Mouse (Mus musculus) lung, embryonic 14.5 days (tissue): ENCODE measurements at regions not wholly inside any gene's neighbourhood (a gene's known extent, or its start where the extent isn't known, plus 50 kb on each side); places are given as distances from the start of the nearest gene placed in this dataset.

Experiments used
- ATAC-seq: fragments of 200-750 bp; cut with Nextera tagmentation; 2 replicates; pipeline ENCODE4 v1.8.0; 2017; ENCODE audit warnings: mild to moderate bottlenecking, moderate TSS enrichment, moderate library complexity; ENCODE audit not compliant: insufficient read depth
- DNase-seq: peaks from one replicate; pipeline ENCODE4 v3.0.0-alpha.2; 2015
- H3K27ac ChIP-seq: fragments of 300-500 bp; sonication (generic); 2 replicates; pipeline ENCODE4 v1.5.1; 2014; ENCODE audit warnings: low read depth, mild to moderate bottlenecking, moderate library complexity
- H3K27me3 ChIP-seq: fragments of 300-500 bp; sonication (generic); 2 replicates; pipeline ENCODE4 v1.6.1; 2014; ENCODE audit warnings: low read length, control low read depth; ENCODE audit not compliant: insufficient read depth
- H3K36me3 ChIP-seq: fragments of 300-500 bp; sonication (generic); 2 replicates; pipeline ENCODE4 v1.6.1; 2014; ENCODE audit warnings: control low read depth; ENCODE audit not compliant: insufficient read depth
- H3K4me1 ChIP-seq: fragments of 300-500 bp; sonication (generic); 2 replicates; pipeline ENCODE4 v1.6.1; 2014; ENCODE audit warnings: antibody characterized with exemption, control low read depth; ENCODE audit not compliant: insufficient read depth
- H3K4me2 ChIP-seq: fragments of 300-500 bp; sonication (generic); 2 replicates; pipeline ENCODE4 v1.6.1; 2014; ENCODE audit warnings: mild to moderate bottlenecking
- H3K4me3 ChIP-seq: fragments of 300-500 bp; sonication (generic); 2 replicates; pipeline ENCODE4 v1.5.1; 2014; ENCODE audit warnings: low read depth, low read length
- H3K9ac ChIP-seq: fragments of 300-500 bp; sonication (generic); 2 replicates; pipeline ENCODE4 v1.6.1; 2014
- H3K9me3 ChIP-seq: fragments of 300-500 bp; sonication (generic); 2 replicates; pipeline ENCODE4 v1.6.1; 2016; ENCODE audit warnings: low read depth, low read length, control low read depth
- CTCF ChIP-seq: IDR thresholded peaks from 2 replicates; pipeline ENCODE4 v1.5.1; 2016; ENCODE audit warnings: antibody characterized with exemption, low read depth
- WGBS: fragments of 180-500 bp; shearing (Covaris S2); extraction: QIAGEN DNeasy Blood & Tissue Kit; methylation state at CpG from one replicate; pipeline ENCODE4 v1.1.7; 2014; 5-methylcytosine and 5-hydroxymethylcytosine counted together

DNA sequence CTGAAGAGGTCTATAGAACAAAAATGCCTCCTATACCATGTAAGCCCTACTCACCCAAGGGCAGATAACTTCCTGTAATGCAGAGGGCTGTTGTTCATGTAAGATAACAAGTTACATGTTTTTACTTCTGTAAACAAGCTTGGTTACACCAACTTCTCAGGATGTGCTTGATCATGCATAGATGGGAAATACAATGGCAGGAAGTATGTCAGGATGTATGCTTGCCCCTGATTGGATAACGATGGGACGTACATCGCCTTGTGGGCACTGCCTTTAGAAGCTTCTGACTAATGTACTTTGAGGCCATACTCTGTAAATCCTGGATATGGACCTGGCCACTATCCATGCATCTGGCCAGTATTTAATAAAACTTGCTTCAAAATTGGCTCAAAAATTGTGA lies 69.2 kb upstream of the Pde3b start:
- ATAC-seq (no peak), DNase-seq (no peak)
- H3K9ac ChIP-seq, result no peak overlapping the region
- TF ChIP-seq CTCF, result no peak
- H3K36me3 ChIP-seq, result no peaks in the 10 kb centered on the region
- H3K27ac ChIP-seq, result no peak overlapping the region
- no peak overlapping the region for H3K4me3 ChIP-seq
- no peaks in the 10 kb centered on the region for H3K27me3 ChIP-seq
- no peaks in the 10 kb centered on the region for H3K4me1 ChIP-seq
- WGBS, result 88% methylated on average over 3 of the region's 3 CpGs
- no peak overlapping the region for H3K4me2 ChIP-seq
- no peaks in the 10 kb centered on the region for H3K9me3 ChIP-seq

DNA sequence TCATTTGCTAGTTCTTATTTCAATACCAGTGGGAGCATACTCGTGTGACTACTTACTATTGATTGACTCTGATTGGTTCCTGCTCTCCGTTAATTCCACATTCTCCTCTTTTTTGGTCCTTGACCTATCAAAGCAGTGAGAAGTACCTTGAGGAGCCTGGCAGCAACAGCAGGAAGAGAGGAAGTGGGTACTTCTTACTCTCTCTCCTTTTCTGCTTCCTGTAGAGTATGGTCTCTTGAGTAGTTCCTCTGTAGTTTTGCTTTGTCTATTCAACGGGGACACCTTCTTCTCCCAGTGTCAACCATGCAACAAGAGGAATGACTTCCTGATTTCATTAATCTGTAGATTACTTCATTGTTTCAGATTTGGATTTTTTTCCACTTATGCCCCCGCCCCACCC lies 68.1 kb upstream of the Pde3b start:
- H3K27me3 ChIP-seq, result no peaks in the 10 kb centered on the region
- H3K27ac ChIP-seq, result no peak overlapping the region
- H3K4me2 ChIP-seq, result no peak overlapping the region
- ATAC-seq, result no peak
- 71% methylated on average over 4 of the region's 4 CpGs for WGBS
- no peak overlapping the region for H3K4me3 ChIP-seq
- no peak overlapping the region for H3K9ac ChIP-seq
- DNase-seq, result no peak
- no peaks in the 10 kb centered on the region for H3K4me1 ChIP-seq
- TF ChIP-seq CTCF, result no peak
- no peaks in the 10 kb centered on the region for H3K36me3 ChIP-seq
- H3K9me3 ChIP-seq, result no peaks in the 10 kb centered on the region

DNA sequence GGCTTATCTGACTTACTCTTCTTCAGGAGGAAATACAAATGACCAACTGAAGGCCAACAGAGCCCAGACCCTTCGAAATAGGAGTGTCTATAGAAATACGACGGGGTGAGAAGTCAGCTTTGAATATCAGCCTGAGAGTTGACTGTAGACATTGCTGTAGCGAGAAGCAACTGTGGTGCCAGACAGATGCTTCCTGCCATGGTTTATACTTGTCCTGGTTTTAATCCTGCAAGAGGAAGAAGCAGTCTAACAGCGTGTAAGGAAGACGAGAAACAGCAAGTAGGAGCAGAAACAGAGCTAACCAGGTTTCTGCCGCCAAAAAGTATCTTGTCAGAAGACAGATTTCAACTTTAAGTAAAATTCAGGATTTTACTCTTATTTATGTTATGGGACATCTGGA lies 64.1 kb upstream of the Pde3b start:
- 55% methylated on average over 7 of the region's 7 CpGs for WGBS
- no peak overlapping the region for H3K4me3 ChIP-seq

DNA sequence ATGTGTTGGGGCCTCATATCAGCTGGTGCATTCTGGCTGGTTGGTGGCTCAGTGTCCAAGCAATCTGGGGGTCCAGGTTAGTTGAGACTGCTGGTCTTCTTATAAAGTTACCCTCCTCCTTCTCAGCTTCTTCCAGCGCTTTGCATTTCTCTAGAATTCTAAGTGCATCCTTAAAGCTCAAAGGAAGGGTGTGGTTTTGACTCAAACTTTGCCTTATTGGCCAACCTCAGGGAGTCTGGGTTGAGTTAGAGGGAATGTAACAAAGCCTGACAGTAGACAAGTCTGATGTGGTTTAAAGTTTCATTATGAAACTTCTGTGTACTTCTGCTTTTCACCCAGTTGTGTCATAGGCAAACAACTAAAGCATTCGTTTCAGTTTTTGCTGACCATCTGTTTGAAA lies 58.7 kb upstream of the Pde3b start:
- ATAC-seq (no peak), DNase-seq (peak; percentile 3)
- no peaks in the 10 kb centered on the region for H3K4me1 ChIP-seq
- H3K27me3 ChIP-seq, result no peaks in the 10 kb centered on the region
- H3K9ac ChIP-seq, result no peak overlapping the region
- H3K4me2 ChIP-seq, result no peak overlapping the region
- no peak overlapping the region for H3K4me3 ChIP-seq
- TF ChIP-seq CTCF, result no peak
- 65% methylated on average over 2 of the region's 2 CpGs for WGBS
- H3K36me3 ChIP-seq, result no peaks in the 10 kb centered on the region
- H3K27ac ChIP-seq, result no peak overlapping the region
- H3K9me3 ChIP-seq, result no peaks in the 10 kb centered on the region

More for the DNA sequence above, 64.1 kb upstream of the Pde3b start:
- H3K27ac ChIP-seq, result no peak overlapping the region
- no peaks in the 10 kb centered on the region for H3K4me1 ChIP-seq
- H3K36me3 ChIP-seq, result no peaks in the 10 kb centered on the region
- no peak for ATAC-seq
- no peak overlapping the region for H3K4me2 ChIP-seq
- H3K27me3 ChIP-seq, result no peaks in the 10 kb centered on the region
- TF ChIP-seq CTCF, result no peak
- DNase-seq, result peak; percentile 24
- no peaks in the 10 kb centered on the region for H3K9me3 ChIP-seq
- no peak overlapping the region for H3K9ac ChIP-seq

DNA sequence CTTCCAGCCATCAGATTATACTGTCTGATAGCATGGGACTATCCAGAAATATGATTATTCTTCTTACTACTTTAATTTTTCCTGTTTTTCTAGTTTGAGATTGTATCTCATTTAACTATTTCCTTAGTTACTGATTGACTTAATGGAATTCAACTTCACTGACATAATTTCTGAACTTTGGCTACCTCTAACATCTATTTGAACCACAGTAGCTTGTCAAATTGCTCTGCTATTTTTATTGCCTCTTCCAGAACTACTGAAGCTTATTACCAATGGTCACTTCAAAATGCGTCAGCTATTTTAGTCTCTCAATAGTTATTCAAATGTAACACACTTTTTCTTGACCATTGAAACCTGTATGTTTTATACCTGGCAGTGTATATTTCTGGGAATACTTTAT lies 52.9 kb upstream of the Pde3b start:
- WGBS, result 93% methylated on average over 1 of the region's 1 CpGs
- no peak for DNase-seq

DNA sequence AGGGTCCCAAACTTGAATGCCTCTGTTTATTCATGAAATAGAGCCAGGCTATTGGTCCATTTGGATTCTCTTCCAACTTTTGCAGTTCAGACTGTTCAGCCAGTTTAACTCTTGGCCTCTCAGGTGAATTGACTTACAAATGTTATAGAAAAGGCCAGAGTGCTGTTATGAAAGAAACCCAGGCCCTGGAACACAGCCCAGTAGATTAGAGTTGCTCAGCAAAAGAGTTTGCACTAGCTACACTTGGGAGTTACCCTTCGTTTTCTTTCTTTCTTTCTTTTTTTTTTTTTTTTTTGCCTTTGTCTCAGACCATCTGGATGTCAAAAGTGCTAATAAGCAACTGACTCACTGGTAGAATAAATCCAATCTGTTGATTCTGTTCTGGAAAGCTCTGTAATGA lies 51.0 kb upstream of the Pde3b start:
- Histone ChIP-seq H3K36me3 (no peaks in the 10 kb centered on the region), H3K27ac (no peak overlapping the region), H3K4me1 (no peaks in the 10 kb centered on the region), H3K9me3 (no peaks in the 10 kb centered on the region), H3K27me3 (no peaks in the 10 kb centered on the region), H3K4me2 (no peak overlapping the region), H3K4me3 (no peak overlapping the region), H3K9ac (no peak overlapping the region)
- TF ChIP-seq CTCF, result no peak
- DNase-seq (peak; percentile 48), ATAC-seq (no peak)
- WGBS, result 22% methylated on average over 1 of the region's 1 CpGs

More for the DNA sequence above, 52.9 kb upstream of the Pde3b start:
- ATAC-seq, result no peak
- H3K36me3 ChIP-seq, result no peaks in the 10 kb centered on the region
- no peak overlapping the region for H3K27ac ChIP-seq
- no peak overlapping the region for H3K4me3 ChIP-seq
- no peaks in the 10 kb centered on the region for H3K27me3 ChIP-seq
- no peak overlapping the region for H3K9ac ChIP-seq
- H3K4me1 ChIP-seq, result no peaks in the 10 kb centered on the region
- H3K9me3 ChIP-seq, result no peaks in the 10 kb centered on the region
- no peak for TF ChIP-seq CTCF
- no peak overlapping the region for H3K4me2 ChIP-seq
